Mouse (Mus musculus): Measurements from ENCODE around the gene Dip2a. TPM values are rescaled to one million over a fixed set of nuclear protein-coding genes. Genes with fewer than 3 reads are reported as not detected.

Dip2a gene
- polyA plus RNA-seq, 1 experiment from 2014 or later, result 7.6 TPM

- no peak overlapping the region for H3K4me3 ChIP-seq (replicated peaks; ENCODE audit: low read depth, low read length)
- 0 out of 2 replicates have a peak, but pooled peaks cover 2% of the 10 kb centered on the region for H3K4me1 ChIP-seq (replicated peaks; ENCODE audit: insufficient read depth, low read length)
- H3K4me2 ChIP-seq (ENCODE audit: low read length), result no peak overlapping the region
- no peak overlapping the region for H3K27ac ChIP-seq
- peaks cover 20% of the 10 kb centered on the region for H3K36me3 ChIP-seq (ENCODE audit: insufficient read depth, low read length)
- no peak for TF ChIP-seq CTCF (IDR thresholded peaks at IDR 0.05; ENCODE audit: low read depth)
- no peak for ATAC-seq (replicated peaks; ENCODE audit: low FRiP score, low read depth)
- no peaks in the 10 kb centered on the region for H3K9me3 ChIP-seq (replicated peaks; ENCODE audit: low read length)
- WGBS, result 74% methylated on average over 4 of the region's 4 CpGs
- no peak overlapping the region for H3K9ac ChIP-seq (ENCODE audit: low read depth, low read length)
- DNase-seq (ENCODE audit: low spot score), result no peak
- no peaks in the 10 kb centered on the region for H3K27me3 ChIP-seq (ENCODE audit: insufficient read depth, low read length)
Observed at GRCm38 (mm10) chr10:76262431-76262830, 82.7 kb downstream of the Dip2a start.

GRCm38 (mm10) chr10:76261447-76261846 is 83.6 kb downstream of the Dip2a start:
- DNase-seq (ENCODE audit: low spot score) (no peak), ATAC-seq (replicated peaks; ENCODE audit: low FRiP score, low read depth) (peak; percentile 47)
- no peaks in the 10 kb centered on the region for H3K9me3 ChIP-seq (replicated peaks; ENCODE audit: low read length)
- no peak overlapping the region for H3K4me2 ChIP-seq (ENCODE audit: low read length)
- H3K27me3 ChIP-seq (ENCODE audit: insufficient read depth, low read length), result no peaks in the 10 kb centered on the region
- H3K4me1 ChIP-seq (replicated peaks; ENCODE audit: insufficient read depth, low read length), result 0 out of 2 replicates have a peak, but pooled peaks cover 2% of the 10 kb centered on the region
- H3K36me3 ChIP-seq (ENCODE audit: insufficient read depth, low read length), result peaks cover 15% of the 10 kb centered on the region; the same call in 1 of the 2 replicates
- 59% methylated on average over 3 of the region's 3 CpGs for WGBS
- no peak overlapping the region for H3K4me3 ChIP-seq (replicated peaks; ENCODE audit: low read depth, low read length)
- no peak for TF ChIP-seq CTCF (IDR thresholded peaks at IDR 0.05; ENCODE audit: low read depth)
- H3K9ac ChIP-seq (ENCODE audit: low read depth, low read length), result no peak overlapping the region
- H3K27ac ChIP-seq, result no peak overlapping the region

DNA sequence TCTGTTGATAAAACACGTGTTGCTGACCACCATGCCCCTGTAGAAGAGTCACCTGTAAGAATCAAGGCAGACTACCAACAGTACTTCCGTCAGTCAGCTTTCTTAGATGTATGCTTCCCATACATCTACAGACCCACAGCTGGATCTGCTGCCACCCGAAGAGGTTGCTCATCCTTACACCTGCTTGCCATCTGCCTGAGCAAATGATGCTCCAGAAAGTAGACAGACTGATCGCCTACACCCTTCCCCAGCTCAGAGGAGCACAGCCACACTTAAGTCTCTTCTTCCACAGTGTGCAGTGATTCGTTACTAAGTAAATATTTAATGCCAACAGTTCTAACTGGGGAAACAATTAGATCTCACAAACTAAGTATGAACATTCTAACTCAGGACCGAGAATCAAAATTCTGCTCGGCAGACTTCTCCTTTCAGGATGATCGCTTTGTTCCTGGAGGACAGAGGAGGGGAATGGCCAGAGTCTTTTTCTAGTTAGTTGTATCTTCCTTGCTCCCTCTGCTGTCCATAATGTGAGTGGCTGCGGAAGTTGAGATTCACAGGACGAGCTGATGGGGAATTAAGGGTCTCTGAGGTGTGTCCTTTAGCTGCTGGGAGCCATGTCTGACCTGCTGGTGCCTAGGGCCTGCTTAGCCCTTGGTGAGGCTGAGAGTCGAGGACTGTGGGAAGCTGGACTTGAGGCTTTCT is 84.6 kb downstream of the Dip2a start:
- Histone ChIP-seq H3K4me2 (ENCODE audit: low read length) (no peak overlapping the region), H3K27me3 (ENCODE audit: insufficient read depth, low read length) (no peaks in the 10 kb centered on the region), H3K9me3 (replicated peaks; ENCODE audit: low read length) (no peaks in the 10 kb centered on the region), H3K36me3 (ENCODE audit: insufficient read depth, low read length) (peaks cover 11% of the 10 kb centered on the region; the same call in 1 of the 2 replicates), H3K27ac (no peak overlapping the region), H3K4me3 (replicated peaks; ENCODE audit: low read depth, low read length) (no peak overlapping the region), H3K9ac (ENCODE audit: low read depth, low read length) (no peak overlapping the region), H3K4me1 (replicated peaks; ENCODE audit: insufficient read depth, low read length) (0 out of 2 replicates have a peak, but pooled peaks cover 2% of the 10 kb centered on the region)
- ATAC-seq (replicated peaks; ENCODE audit: low FRiP score, low read depth) (no peak), DNase-seq (ENCODE audit: low spot score) (peak; percentile 79)
- WGBS, result 54% methylated on average over 11 of the region's 11 CpGs
- TF ChIP-seq CTCF (IDR thresholded peaks at IDR 0.05; ENCODE audit: low read depth), result peak; percentile 57

- Histone ChIP-seq H3K9me3 (replicated peaks; ENCODE audit: low read length) (no peaks in the 10 kb centered on the region), H3K9ac (ENCODE audit: low read depth, low read length) (no peak overlapping the region), H3K4me2 (ENCODE audit: low read length) (no peak overlapping the region), H3K4me3 (replicated peaks; ENCODE audit: low read depth, low read length) (no peak overlapping the region), H3K4me1 (replicated peaks; ENCODE audit: insufficient read depth, low read length) (0 out of 2 replicates have a peak, but pooled peaks cover 2% of the 10 kb centered on the region), H3K27ac (no peak overlapping the region), H3K36me3 (ENCODE audit: insufficient read depth, low read length) (0 out of 2 replicates have a peak, but pooled peaks cover 4% of the 10 kb centered on the region), H3K27me3 (ENCODE audit: insufficient read depth, low read length) (no peaks in the 10 kb centered on the region)
- ATAC-seq (replicated peaks; ENCODE audit: low FRiP score, low read depth) (no peak), DNase-seq (ENCODE audit: low spot score) (no peak)
- 64% methylated on average over 18 of the region's 18 CpGs for WGBS
- no peak for TF ChIP-seq CTCF (IDR thresholded peaks at IDR 0.05; ENCODE audit: low read depth)
Observed at GRCm38 (mm10) chr10:76259566-76260232, 85.4 kb downstream of the Dip2a start.

GRCm38 (mm10) chr10:76257719-76258390 is 87.2 kb downstream of the Dip2a start:
- no peak overlapping the region for H3K4me2 ChIP-seq (ENCODE audit: low read length)
- H3K4me1 ChIP-seq (replicated peaks; ENCODE audit: insufficient read depth, low read length), result 0 out of 2 replicates have a peak, but pooled peaks cover 2% of the 10 kb centered on the region
- no peak for TF ChIP-seq CTCF (IDR thresholded peaks at IDR 0.05; ENCODE audit: low read depth)
- DNase-seq (ENCODE audit: low spot score) (no peak), ATAC-seq (replicated peaks; ENCODE audit: low FRiP score, low read depth) (no peak)
- H3K4me3 ChIP-seq (replicated peaks; ENCODE audit: low read depth, low read length), result no peak overlapping the region
- no peaks in the 10 kb centered on the region for H3K9me3 ChIP-seq (replicated peaks; ENCODE audit: low read length)
- 60% methylated on average over 12 of the region's 12 CpGs for WGBS
- H3K9ac ChIP-seq (ENCODE audit: low read depth, low read length), result no peak overlapping the region
- H3K27me3 ChIP-seq (ENCODE audit: insufficient read depth, low read length), result no peaks in the 10 kb centered on the region
- no peak overlapping the region for H3K27ac ChIP-seq
- no peaks in the 10 kb centered on the region for H3K36me3 ChIP-seq (ENCODE audit: insufficient read depth, low read length)

- no peak overlapping the region for H3K9ac ChIP-seq (ENCODE audit: low read depth, low read length)
- 0 out of 2 replicates have a peak, but pooled peaks cover 2% of the 10 kb centered on the region for H3K4me1 ChIP-seq (replicated peaks; ENCODE audit: insufficient read depth, low read length)
- ATAC-seq (replicated peaks; ENCODE audit: low FRiP score, low read depth) (no peak), DNase-seq (ENCODE audit: low spot score) (no peak)
- no peak overlapping the region for H3K4me3 ChIP-seq (replicated peaks; ENCODE audit: low read depth, low read length)
- H3K27ac ChIP-seq, result no peak overlapping the region
- H3K9me3 ChIP-seq (replicated peaks; ENCODE audit: low read length), result no peaks in the 10 kb centered on the region
- 92% methylated on average over 7 of the region's 7 CpGs for WGBS
- no peaks in the 10 kb centered on the region for H3K27me3 ChIP-seq (ENCODE audit: insufficient read depth, low read length)
- H3K36me3 ChIP-seq (ENCODE audit: insufficient read depth, low read length), result no peaks in the 10 kb centered on the region
- no peak for TF ChIP-seq CTCF (IDR thresholded peaks at IDR 0.05; ENCODE audit: low read depth)
- H3K4me2 ChIP-seq (ENCODE audit: low read length), result no peak overlapping the region
Observed at GRCm38 (mm10) chr10:76257231-76257630, 87.9 kb downstream of the Dip2a start.
